Mouse (Mus musculus) small intestine, adult 2 months (tissue): ENCODE results near the gene Eif4a1.

Experiments used
- CTCF ChIP-seq: fragments of 200-500 bp; IDR thresholded peaks from 2 replicates; pipeline ENCODE4 v1.5.1; 2012; ENCODE audit warnings: low read depth, mild to moderate bottlenecking, control low read depth, inconsistent platforms, low read length, moderate library complexity, mixed read lengths; ENCODE audit not compliant: insufficient replicate concordance, insufficient read length; ENCODE audit errors: extremely low read depth
- POLR2A ChIP-seq: fragments of 200-500 bp; IDR thresholded peaks from 2 replicates; pipeline ENCODE4 v1.6.1; 2012; ENCODE audit warnings: low read depth, mild to moderate bottlenecking, control low read depth, inconsistent platforms, low read length, moderate library complexity

DNA sequence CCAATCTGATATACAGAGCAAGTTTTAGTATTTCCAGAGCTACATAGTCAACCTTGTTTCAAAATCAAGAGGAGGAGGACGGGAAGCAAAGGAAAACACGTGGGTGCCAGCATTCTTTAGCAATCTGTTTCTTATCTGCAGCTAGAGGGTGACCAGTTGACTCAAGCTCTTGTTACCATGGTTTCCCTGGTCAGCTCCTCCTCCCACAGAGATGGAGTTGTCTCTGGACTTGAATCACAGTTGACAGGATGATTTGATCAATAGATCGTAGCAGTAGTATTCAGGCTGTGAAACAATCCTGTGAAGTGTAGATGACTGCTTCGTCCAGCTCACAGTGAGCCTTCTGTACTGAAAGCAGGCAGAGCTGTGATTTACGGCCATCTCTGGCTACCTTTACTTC is 43.7 kb upstream of the Eif4a1 start:
- TF ChIP-seq CTCF (no peak), POLR2A (no peak)
